Mouse (Mus musculus) forebrain, embryonic 14.5 days (tissue): ENCODE results near the gene Slc16a5. TPM values are rescaled to one million over a fixed set of nuclear protein-coding genes. Genes with fewer than 3 reads are reported as not detected.
A peak's percentile ranks its signal among the peaks of the same experiment; 100 is the strongest.

ENCODE experiments used
- ATAC-seq: fragments of 200-750 bp; cut with Nextera tagmentation; 2 replicates; pipeline ENCODE4 v1.8.0; 2017; ENCODE audit warnings: mild to moderate bottlenecking, moderate library complexity
- DNase-seq: peaks from one replicate; pipeline ENCODE4 v3.0.0-alpha.2; 2015; ENCODE audit warnings: low spot score
- H3K27ac ChIP-seq: fragments of 300-500 bp; sonication (generic); 2 replicates; pipeline ENCODE4 v1.5.1; 2014; ENCODE audit warnings: low read depth, mild to moderate bottlenecking, control low read depth, low read length, moderate library complexity
- H3K27me3 ChIP-seq: fragments of 300-500 bp; sonication (generic); replicated peaks from 2 replicates; pipeline ENCODE4 v1.6.1; 2014; ENCODE audit warnings: low read length, control low read depth, mixed read lengths; ENCODE audit not compliant: control insufficient read depth, insufficient read depth
- H3K36me3 ChIP-seq: fragments of 300-500 bp; sonication (generic); 2 replicates; pipeline ENCODE4 v1.6.1; 2014; ENCODE audit warnings: low read length, control low read depth; ENCODE audit not compliant: control insufficient read depth, insufficient read depth
- H3K4me1 ChIP-seq: fragments of 300-500 bp; sonication (generic); 2 replicates; pipeline ENCODE4 v1.6.1; 2014; ENCODE audit warnings: antibody characterized with exemption, low read length, control low read depth; ENCODE audit not compliant: control insufficient read depth, insufficient read depth
- H3K4me2 ChIP-seq: fragments of 300-500 bp; sonication (generic); 2 replicates; pipeline ENCODE4 v1.6.1; 2014; ENCODE audit warnings: mild to moderate bottlenecking, control low read depth, low read length
- H3K4me3 ChIP-seq: fragments of 300-500 bp; sonication (generic); 2 replicates; pipeline ENCODE4 v1.5.1; 2014; ENCODE audit warnings: low read depth, low read length, control low read depth
- H3K9ac ChIP-seq: fragments of 300-500 bp; sonication (generic); 2 replicates; pipeline ENCODE4 v1.6.1; 2014; ENCODE audit warnings: mild to moderate bottlenecking, low read length, control low read depth, moderate library complexity
- H3K9me3 ChIP-seq: fragments of 300-500 bp; sonication (generic); replicated peaks from 2 replicates; pipeline ENCODE4 v1.6.1; 2016; ENCODE audit warnings: low read length, control low read depth, mixed read lengths; ENCODE audit not compliant: control insufficient read depth
- WGBS: fragments of 180-500 bp; shearing (Covaris S2); extraction: QIAGEN DNeasy Blood & Tissue Kit; methylation state at CpG from one replicate; pipeline ENCODE4 v1.1.7; 2014; 5-methylcytosine and 5-hydroxymethylcytosine counted together
- polyA plus RNA-seq: library from polyadenylated mRNA; unstranded; fragments of >200 nt; fragmentation: Nextera tagmentation; extraction: Ambion mirVana; gene quantifications from 2 replicates; pipeline ENCODE4 v1.2.1, GENCODE M21; 2014

Slc16a5 gene
- polyA plus RNA-seq, 1 experiment from 2014 or later = not detected

DNA sequence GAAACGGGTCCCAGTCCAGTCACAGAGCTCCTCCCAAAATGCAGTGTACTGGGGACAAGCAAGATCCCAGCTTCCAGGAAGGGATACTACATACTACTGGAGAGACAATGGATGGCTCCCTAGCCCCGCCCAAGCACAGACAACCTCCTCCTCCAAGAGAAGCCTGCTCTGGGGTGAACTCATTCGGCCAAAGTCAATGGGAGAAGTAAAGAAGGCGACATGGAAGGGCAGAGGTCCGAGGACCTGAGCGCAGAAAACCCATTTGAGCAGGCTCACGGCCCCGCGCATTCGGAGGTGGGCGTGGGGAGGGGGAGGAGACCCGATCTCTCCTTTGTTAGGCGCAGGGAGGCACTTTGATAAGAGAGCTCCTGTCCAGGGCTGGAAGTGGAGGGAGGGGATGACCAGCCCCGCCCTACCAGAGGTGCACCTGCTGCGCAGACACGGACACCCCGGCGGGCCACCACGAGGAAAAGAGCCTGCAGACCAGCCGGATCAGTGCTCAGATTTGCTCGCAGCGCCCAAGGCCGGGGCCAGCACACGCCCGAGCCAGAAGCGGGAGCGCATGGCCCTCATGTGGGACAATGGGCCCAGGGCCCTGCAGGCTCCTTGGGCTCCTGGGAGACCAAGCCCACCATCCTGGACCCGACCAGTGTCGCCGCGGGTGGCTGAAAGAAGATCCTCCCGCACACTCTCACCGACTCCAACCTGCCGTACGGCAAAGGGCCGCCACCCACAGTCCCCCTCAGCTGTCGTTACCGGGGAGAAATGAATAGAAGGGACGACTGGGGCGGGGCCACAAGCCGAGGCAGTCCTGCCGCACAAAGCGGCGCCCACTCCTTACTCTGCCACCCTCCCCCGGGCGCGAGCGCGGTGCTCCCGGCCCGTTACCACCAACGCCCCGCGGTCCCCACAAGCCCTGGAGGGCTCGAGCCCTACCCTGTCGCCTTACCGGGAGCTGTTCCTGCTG, 51.3 kb downstream of the Slc16a5 start:
- WGBS = under 1% methylated on average over 55 of the region's 57 CpGs
- peak overlapping the region; percentile 91 for H3K4me2 ChIP-seq
- no peaks in the 10 kb centered on the region for H3K27me3 ChIP-seq
- H3K27ac ChIP-seq = peak overlapping the region; percentile 83
- ATAC-seq (peak; percentile 71), DNase-seq (peak; percentile 69)
- H3K4me3 ChIP-seq = peak overlapping the region; percentile 100
- no peaks in the 10 kb centered on the region for H3K9me3 ChIP-seq
- peak overlapping the region; percentile 100 for H3K9ac ChIP-seq
- 0 out of 2 replicates have a peak, but pooled peaks cover 4% of the 10 kb centered on the region for H3K36me3 ChIP-seq
- peaks cover 25% of the 10 kb centered on the region for H3K4me1 ChIP-seq

DNA sequence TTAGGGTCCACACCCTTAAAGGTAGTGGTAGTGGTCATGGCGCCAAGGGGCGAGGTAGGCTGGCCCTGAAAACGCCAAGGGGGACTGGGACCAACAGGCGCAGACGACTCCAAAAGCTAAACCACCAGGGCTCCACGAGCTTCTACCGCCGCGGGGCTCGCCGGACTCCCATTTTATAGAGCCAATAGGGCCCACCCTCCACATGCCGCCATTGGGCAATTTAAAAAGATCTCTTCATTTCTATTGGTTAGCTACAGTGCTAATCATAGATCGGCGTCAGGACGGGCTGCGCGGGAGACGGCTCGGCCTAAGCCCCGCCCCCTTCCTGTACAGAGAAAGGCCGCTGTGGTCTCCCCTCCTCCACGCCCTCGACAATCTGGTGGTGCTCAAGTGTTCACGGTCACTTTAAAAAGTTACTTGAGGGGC, 52.0 kb downstream of the Slc16a5 start, which contains the start of gene Jpt1:
Jpt1 (minus strand) TSS at position 150 of the 426 bp plus-strand sequence.
- no peaks in the 10 kb centered on the region for H3K27me3 ChIP-seq
- ATAC-seq (peak; percentile 98), DNase-seq (peak; percentile 99)
- under 1% methylated on average over 24 of the region's 24 CpGs for WGBS
- H3K4me3 ChIP-seq = peak within 1 kb of the TSS; percentile 100
- peak within 1 kb of the TSS; percentile 91 for H3K4me2 ChIP-seq
- no peaks in the 10 kb centered on the region for H3K9me3 ChIP-seq
- no peaks in the 10 kb centered on the region for H3K36me3 ChIP-seq
- peak within 1 kb of the TSS; percentile 83 for H3K27ac ChIP-seq
- peak within 1 kb of the TSS; percentile 100 for H3K9ac ChIP-seq
- H3K4me1 ChIP-seq = peaks cover 20% of the 10 kb centered on the region

- Histone ChIP-seq H3K9me3 (no peaks in the 10 kb centered on the region), H3K4me2 (peak overlapping the region; percentile 43; the same call in 1 of the 2 replicates)
- WGBS = 74% methylated on average over 6 of the region's 6 CpGs
These were observed 52.7 kb downstream of the Slc16a5 start for GRCm38 (mm10) chr11:115515021-115515420.

DNA sequence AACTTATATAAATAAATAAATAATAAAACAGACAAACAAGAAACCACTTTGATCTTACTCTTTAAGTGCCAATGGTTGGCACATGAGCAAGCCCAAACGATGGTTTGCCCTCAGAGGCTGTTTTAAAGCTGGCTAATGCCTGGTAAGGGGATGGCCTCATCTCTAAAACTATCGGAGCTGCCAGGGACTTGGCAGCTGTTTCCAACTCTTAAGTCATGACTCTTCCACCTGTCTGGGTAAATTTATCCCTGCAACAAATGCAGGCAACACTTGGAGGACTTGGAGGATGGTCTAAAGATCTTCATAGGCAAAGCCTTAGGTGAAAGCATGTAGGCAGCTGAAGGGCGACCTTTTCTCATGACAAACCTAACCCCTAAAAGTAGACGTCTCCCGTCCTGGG, 54.7 kb downstream of the Slc16a5 start:
- no peak overlapping the region for H3K9ac ChIP-seq
- 83% methylated on average over 5 of the region's 5 CpGs for WGBS
- H3K4me2 ChIP-seq = no peak overlapping the region
- no peak overlapping the region for H3K4me3 ChIP-seq
- no peaks in the 10 kb centered on the region for H3K4me1 ChIP-seq
- H3K36me3 ChIP-seq = peaks cover 12% of the 10 kb centered on the region
- no peak for ATAC-seq
- DNase-seq = no peak
- no peaks in the 10 kb centered on the region for H3K9me3 ChIP-seq
- H3K27ac ChIP-seq = no peak overlapping the region
- no peaks in the 10 kb centered on the region for H3K27me3 ChIP-seq

More at GRCm38 (mm10) chr11:115515021-115515420, 52.7 kb downstream of the Slc16a5 start:
- Histone ChIP-seq H3K36me3 (no peaks in the 10 kb centered on the region), H3K4me3 (no peak overlapping the region), H3K4me1 (peaks cover 15% of the 10 kb centered on the region), H3K9ac (no peak overlapping the region), H3K27me3 (no peaks in the 10 kb centered on the region), H3K27ac (no peak overlapping the region)
- DNase-seq = no peak
- no peak for ATAC-seq

GRCm38 (mm10) chr11:115518693-115519092, 56.4 kb downstream of the Slc16a5 start:
- ATAC-seq = no peak
- WGBS = 76% methylated on average over 9 of the region's 9 CpGs
- no peak for DNase-seq
- no peak overlapping the region for H3K27ac ChIP-seq
- H3K9ac ChIP-seq = no peak overlapping the region
- no peaks in the 10 kb centered on the region for H3K4me1 ChIP-seq
- H3K4me3 ChIP-seq = no peak overlapping the region
- peaks cover 23% of the 10 kb centered on the region for H3K36me3 ChIP-seq
- H3K9me3 ChIP-seq = no peaks in the 10 kb centered on the region
- no peaks in the 10 kb centered on the region for H3K27me3 ChIP-seq
- no peak overlapping the region for H3K4me2 ChIP-seq

GRCm38 (mm10) chr11:115519581-115519980, 57.3 kb downstream of the Slc16a5 start:
- DNase-seq (no peak), ATAC-seq (no peak)
- Histone ChIP-seq H3K9ac (no peak overlapping the region), H3K36me3 (peaks cover 31% of the 10 kb centered on the region), H3K4me2 (no peak overlapping the region), H3K9me3 (no peaks in the 10 kb centered on the region), H3K4me1 (no peaks in the 10 kb centered on the region), H3K27me3 (no peaks in the 10 kb centered on the region), H3K27ac (no peak overlapping the region), H3K4me3 (no peak overlapping the region)
- WGBS = 96% methylated on average over 3 of the region's 3 CpGs

- no peak for ATAC-seq
- H3K4me3 ChIP-seq = no peak overlapping the region
- H3K27me3 ChIP-seq = no peaks in the 10 kb centered on the region
- no peak for DNase-seq
- H3K27ac ChIP-seq = no peak overlapping the region
- no peak overlapping the region for H3K4me2 ChIP-seq
- no peaks in the 10 kb centered on the region for H3K9me3 ChIP-seq
- peaks cover 38% of the 10 kb centered on the region for H3K36me3 ChIP-seq
- no peak overlapping the region for H3K9ac ChIP-seq
- WGBS = 56% methylated on average over 2 of the region's 2 CpGs
- H3K4me1 ChIP-seq = no peaks in the 10 kb centered on the region
These were observed 57.9 kb downstream of the Slc16a5 start for GRCm38 (mm10) chr11:115520218-115520617.

- H3K9me3 ChIP-seq = no peaks in the 10 kb centered on the region
- no peak overlapping the region for H3K4me3 ChIP-seq
- ATAC-seq (no peak), DNase-seq (no peak)
- 82% methylated on average over 4 of the region's 4 CpGs for WGBS
- H3K36me3 ChIP-seq = peaks cover 46% of the 10 kb centered on the region
- H3K27ac ChIP-seq = no peak overlapping the region
- no peaks in the 10 kb centered on the region for H3K27me3 ChIP-seq
- H3K9ac ChIP-seq = no peak overlapping the region
- H3K4me2 ChIP-seq = no peak overlapping the region
- no peaks in the 10 kb centered on the region for H3K4me1 ChIP-seq
These were observed 58.8 kb downstream of the Slc16a5 start for GRCm38 (mm10) chr11:115521080-115521479.

- H3K27ac ChIP-seq = no peak overlapping the region
- ATAC-seq (no peak), DNase-seq (no peak)
- no peaks in the 10 kb centered on the region for H3K4me1 ChIP-seq
- H3K9ac ChIP-seq = no peak overlapping the region
- peaks cover 58% of the 10 kb centered on the region for H3K36me3 ChIP-seq
- H3K9me3 ChIP-seq = no peaks in the 10 kb centered on the region
- H3K4me2 ChIP-seq = no peak overlapping the region
- 87% methylated on average over 2 of the region's 2 CpGs for WGBS
- no peaks in the 10 kb centered on the region for H3K27me3 ChIP-seq
- no peak overlapping the region for H3K4me3 ChIP-seq
These were observed 60.0 kb downstream of the Slc16a5 start for GRCm38 (mm10) chr11:115522238-115522637.
